Mouse (Mus musculus) liver, postnatal 0 days (tissue): ENCODE data around the gene Sash3.

ENCODE experiments used
- CTCF ChIP-seq: sonication (generic); IDR thresholded peaks from 2 replicates; pipeline ENCODE4 v1.5.1; 2016; ENCODE audit warnings: antibody characterized with exemption, low read depth
- EP300 ChIP-seq: IDR thresholded peaks from 2 replicates; pipeline ENCODE4 v1.6.1; 2016; ENCODE audit warnings: antibody characterized with exemption, low read depth, mild to moderate bottlenecking

- no peak for TF ChIP-seq CTCF
- TF ChIP-seq EP300, result no peak
Observed at GRCm38 (mm10) chrX:48143415-48144335, 2.6 kb upstream of the Sash3 start.
